Mouse (Mus musculus) G1E (cell line): Measurements from ENCODE around the gene Myf5.

Experiments
- CTCF ChIP-seq: IDR thresholded peaks from 2 replicates; pipeline ENCODE4 v1.5.1; 2012; ENCODE audit warnings: low read depth, low read length, inconsistent platforms, mixed read lengths
- GATA1 ChIP-seq: IDR thresholded peaks from 2 replicates; pipeline ENCODE4 v1.6.1; 2012; ENCODE audit warnings: borderline replicate concordance, low read length, inconsistent platforms, mixed read lengths
- POLR2AphosphoS5 ChIP-seq: IDR thresholded peaks from 2 replicates; pipeline ENCODE4 v1.6.1; 2012; ENCODE audit warnings: low read depth, low read length, inconsistent platforms; ENCODE audit not compliant: insufficient replicate concordance
- TAL1 ChIP-seq: conservative IDR thresholded peaks from 2 replicates; pipeline ENCODE4 v1.6.1; 2012; ENCODE audit warnings: low read depth, low read length, inconsistent platforms, mixed read lengths

GRCm38 (mm10) chr10:107499656-107500055 is 13.7 kb upstream of the Myf5 start:
- TF ChIP-seq CTCF (no peak), TAL1 (no peak), GATA1 (no peak), POLR2AphosphoS5 (no peak)
